Mouse (Mus musculus): ENCODE data around the gene Slc29a3.

DNA sequence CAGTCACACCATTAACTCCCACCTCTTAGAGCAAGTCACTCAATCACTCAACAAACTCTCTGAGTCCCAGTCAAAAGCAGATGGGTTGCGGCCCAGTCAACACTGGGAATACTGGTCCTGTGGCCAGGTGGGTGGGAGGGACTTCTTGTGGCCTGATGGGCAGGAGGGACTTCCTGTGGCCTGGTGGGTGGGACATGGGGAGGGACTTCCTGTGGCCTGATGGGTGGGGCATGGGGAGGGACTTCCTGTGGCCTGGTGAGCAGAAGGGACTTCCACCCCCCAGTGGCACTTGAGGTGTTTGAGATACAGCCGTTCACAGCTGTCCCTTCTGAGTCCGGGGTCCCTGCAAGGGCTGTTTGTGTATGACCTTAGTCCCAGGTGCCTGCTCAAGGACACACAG lies 84.0 kb downstream of the Slc29a3 start:
- TF ChIP-seq CTCF (IDR thresholded peaks at IDR 0.05; ENCODE audit: low read depth) = no peak
- TF ChIP-seq EP300 (IDR thresholded peaks at IDR 0.05; ENCODE audit: low read depth) = no peak
